Mouse (Mus musculus): ENCODE measurements around the gene Mdga2. TPM values are rescaled to one million over a fixed set of nuclear protein-coding genes. Genes with fewer than 3 reads are reported as not detected.

Mdga2 gene
- total RNA-seq (2022): under 1 TPM; 0.17 to 0.60 (median 0.38) TPM

GRCm38 (mm10) chr12:67222221-67223025 is at the start of gene Mdga2:
Mdga2 (minus strand) TSS chr12:67222549.
- DNase-seq (ENCODE audit: low spot score): no peak

DNA sequence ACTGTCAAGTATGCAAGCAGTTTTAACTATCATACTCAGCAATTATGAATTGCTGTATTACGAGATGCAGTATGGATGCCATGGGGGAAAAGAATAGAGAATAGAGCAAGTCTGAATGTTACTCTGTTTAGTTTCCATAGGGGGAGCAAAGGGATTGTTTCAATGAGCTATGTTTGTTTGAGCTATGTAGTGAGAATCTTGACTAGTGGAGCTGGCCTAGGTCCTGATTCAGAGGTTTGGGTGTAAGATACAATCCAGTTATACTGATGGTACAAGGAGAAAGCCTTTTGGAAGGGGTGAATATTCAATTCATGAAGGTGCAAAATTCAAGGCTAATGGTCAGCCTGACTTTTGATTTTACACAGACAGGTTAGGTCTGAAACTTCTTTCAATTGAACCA is 45.1 kb upstream of the Mdga2 start:
- no peak for DNase-seq (ENCODE audit: low spot score)

- no peak for DNase-seq (ENCODE audit: low spot score)
Measured at GRCm38 (mm10) chr12:67223530-67223929, 1.2 kb upstream of the Mdga2 start.

DNA sequence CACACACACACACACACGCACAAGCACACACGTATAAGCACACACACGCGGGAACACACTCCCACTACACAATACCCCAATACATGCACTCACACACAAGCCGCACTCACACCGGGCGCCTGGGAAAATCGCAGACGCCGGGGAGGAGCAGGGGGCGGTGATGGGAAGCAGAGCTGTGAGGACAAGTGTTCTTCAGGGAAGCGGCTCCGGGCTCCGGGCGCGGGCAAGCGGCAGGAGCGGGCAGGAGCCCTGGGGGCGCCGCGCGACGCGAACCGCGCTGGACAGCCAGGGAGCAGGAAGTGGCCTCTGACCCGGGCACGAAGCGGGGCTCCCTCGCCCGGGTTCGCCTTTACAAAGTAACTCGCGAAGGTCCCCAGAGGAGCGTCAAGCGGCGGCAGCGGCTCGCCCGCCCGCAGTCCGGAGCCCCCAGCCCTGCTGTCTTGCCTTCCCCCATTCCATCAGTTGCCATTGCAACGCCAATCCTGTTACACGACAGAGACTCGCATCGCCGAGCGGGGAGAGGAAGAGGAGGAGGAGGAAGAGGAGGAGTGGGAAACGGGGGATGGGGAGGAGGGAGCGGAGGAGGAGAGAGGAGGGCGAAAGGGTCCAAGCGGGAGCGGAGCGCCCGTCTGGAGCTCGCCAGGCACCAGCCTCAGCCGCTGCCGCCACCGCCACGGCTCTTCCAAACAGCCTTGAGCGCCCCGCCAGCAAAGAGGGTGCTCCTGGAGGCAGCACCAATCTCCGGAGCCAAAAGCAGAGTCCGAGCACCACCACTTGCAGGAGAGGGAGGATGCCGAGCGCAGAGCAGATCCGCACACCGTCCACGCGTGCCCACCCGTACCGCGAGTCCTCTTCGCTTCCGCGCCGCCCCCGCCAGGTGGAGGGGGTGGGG is 774 bp downstream of the Mdga2 start:
- no peak for DNase-seq (ENCODE audit: low spot score)

DNA sequence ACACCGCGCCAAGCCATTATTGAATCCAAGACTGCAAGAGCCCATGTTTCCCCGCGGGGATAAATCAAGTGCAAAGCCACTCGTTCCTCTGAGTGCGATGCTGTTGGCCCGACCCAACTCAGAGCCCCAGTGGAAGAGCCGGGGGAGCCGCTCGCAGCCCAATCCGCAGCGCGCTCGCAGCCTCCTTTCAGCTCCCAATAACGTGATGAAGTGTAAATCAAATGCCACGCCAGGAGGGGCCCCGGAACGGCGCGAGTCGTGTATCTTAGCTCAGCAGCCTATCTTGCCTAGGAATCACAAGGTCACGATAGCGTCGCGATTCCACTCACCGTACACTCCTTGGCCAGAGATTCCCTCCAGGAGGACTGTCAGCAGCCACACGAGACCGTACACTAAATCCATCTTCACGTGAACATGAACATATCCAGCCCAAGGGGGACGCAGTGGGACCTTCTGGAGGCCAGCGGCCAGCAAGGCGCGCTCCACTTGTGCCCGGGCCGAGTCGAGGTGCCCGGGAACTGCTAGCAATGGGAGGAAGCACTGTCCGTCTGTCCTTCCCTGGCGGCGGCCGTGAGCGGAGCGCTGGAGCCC is 1.6 kb downstream of the Mdga2 start:
- DNase-seq (ENCODE audit: low spot score): no peak

DNA sequence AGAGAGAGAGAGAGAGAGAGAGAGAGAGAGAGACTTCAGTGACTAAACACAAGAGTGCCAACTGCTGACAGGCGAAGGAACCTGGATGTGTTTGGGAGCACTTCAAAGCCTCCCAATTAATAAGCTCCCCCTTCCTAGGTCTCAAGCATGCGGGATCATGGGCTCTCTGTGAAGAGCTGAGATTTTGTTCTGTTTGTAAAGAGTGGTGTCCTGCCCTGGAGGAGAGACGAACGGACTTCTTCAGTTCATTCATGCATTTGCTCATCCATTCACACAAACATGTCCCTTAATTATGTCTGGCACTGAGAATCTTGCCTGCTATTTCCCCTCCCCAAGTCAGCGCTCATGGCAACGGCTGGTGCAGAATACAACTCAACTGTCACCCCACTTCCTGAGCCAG is 2.3 kb downstream of the Mdga2 start:
- no peak for DNase-seq (ENCODE audit: low spot score)

- no peak for DNase-seq (ENCODE audit: low spot score)
Measured at GRCm38 (mm10) chr12:67219564-67219963, 2.8 kb downstream of the Mdga2 start.

DNA sequence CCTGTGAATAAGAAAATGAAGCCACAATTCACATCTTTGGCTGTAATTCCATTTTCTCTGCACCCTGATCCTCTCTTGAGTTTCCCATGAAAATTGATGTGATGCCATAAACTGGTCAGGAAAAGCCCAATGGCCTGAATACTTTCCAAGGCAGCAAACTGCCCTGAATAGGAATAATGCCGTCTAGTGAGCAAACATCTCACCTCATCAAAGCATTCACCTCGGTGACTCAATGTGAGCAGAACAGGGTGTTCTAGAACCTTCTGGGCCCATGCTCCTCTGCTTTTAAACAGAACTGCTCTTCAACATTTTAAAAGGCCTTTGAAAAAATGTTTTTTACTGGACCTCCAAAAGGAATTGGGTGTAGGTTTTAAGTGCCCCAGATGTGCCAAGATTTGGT is 9.5 kb downstream of the Mdga2 start:
- DNase-seq (ENCODE audit: low spot score): no peak

DNA sequence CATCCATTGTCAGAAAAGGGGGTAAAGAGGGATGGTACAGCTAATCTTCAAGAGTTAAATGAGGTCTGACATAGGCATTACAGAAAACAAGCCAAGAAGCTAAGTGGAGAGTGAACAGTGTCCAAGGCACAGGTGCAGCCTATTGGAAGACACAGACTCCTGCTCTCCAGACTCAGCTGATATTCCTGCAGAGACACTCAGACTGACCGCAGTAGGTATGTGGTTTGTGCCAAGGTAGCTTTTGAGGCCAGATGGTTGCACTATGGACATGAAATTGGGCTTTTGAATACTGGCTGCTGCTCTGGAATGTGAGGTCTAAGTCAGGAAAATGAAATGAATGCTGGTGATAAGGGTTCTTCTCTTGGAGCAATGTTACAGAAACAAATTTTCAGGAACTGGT is 44.2 kb downstream of the Mdga2 start:
- no peak for DNase-seq (ENCODE audit: low spot score)

DNA sequence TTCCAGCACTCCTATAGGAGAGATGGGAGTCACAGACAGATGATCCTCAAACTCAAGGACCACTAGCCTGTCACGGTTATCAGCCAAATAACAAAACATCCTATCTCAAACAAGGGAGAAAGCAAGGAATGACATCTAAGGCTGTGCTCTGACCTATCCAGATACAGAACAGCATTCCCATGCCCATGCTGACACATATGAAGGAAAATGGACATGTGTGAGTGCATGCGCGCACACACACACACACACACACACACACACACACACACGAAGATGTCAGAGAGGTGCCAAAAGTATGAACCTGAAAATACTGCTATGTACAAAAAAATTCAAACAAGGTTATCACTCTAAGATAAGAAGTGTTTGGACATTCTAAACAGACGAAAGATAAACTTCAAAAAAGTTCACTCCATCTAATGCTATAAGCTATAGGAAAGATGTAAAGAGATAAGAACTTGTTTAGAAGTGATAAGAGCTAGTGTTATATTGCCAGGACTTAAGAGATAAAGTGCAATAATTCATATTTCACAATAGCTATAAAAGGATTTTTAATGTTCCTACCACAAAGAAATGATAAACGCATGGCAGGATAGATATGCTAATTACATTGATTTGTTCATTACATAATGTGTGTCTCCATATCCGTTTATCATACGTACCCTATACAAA is 65.6 kb downstream of the Mdga2 start:
- DNase-seq (ENCODE audit: low spot score): no peak

DNA sequence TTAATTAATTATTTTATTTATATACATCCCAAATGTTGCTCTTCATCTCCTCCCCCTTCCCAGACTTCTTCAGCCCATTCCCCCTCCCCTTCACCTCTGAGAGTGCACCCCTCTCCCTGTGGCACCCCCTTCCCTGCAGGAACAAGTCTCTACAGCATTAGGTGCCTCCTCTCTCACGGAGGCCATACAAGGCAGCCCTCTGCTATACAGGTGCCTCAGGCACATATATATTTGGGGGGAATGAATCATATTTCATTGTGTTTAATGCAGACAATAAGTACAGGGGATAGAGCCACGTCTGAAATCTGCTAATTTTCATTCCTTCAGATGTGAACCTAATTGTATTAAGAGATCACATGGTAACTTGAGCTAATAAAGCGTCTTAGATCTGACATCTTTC is 69.3 kb downstream of the Mdga2 start:
- no peak for DNase-seq (ENCODE audit: low spot score)

- no peak for DNase-seq (ENCODE audit: low spot score)
Measured at GRCm38 (mm10) chr12:67141605-67142004, 80.7 kb downstream of the Mdga2 start.

- no peak for DNase-seq (ENCODE audit: low spot score)
Measured at GRCm38 (mm10) chr12:67140131-67140530, 82.2 kb downstream of the Mdga2 start.

DNA sequence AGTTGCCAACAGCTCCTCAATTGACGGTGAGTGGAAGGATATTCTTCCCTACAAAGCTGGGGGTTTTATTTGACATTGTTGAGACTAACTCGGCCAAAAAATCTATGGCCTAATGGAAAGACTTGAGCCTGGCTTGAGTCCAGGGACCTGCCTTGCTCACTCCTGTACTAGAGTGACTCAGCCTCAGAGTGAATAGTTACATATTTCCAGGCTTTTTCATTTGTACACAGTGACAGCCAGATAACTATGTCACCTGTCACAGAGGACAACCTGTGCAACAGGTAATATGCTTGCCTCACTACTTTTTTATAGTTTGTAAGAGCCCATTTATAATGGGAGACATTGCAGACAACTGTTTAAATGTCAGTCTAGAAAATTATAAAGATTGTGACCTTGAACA is 94.9 kb downstream of the Mdga2 start:
- DNase-seq (ENCODE audit: low spot score): no peak

- DNase-seq (ENCODE audit: low spot score): no peak
Measured at GRCm38 (mm10) chr12:67123874-67124273, 98.5 kb downstream of the Mdga2 start.

DNA sequence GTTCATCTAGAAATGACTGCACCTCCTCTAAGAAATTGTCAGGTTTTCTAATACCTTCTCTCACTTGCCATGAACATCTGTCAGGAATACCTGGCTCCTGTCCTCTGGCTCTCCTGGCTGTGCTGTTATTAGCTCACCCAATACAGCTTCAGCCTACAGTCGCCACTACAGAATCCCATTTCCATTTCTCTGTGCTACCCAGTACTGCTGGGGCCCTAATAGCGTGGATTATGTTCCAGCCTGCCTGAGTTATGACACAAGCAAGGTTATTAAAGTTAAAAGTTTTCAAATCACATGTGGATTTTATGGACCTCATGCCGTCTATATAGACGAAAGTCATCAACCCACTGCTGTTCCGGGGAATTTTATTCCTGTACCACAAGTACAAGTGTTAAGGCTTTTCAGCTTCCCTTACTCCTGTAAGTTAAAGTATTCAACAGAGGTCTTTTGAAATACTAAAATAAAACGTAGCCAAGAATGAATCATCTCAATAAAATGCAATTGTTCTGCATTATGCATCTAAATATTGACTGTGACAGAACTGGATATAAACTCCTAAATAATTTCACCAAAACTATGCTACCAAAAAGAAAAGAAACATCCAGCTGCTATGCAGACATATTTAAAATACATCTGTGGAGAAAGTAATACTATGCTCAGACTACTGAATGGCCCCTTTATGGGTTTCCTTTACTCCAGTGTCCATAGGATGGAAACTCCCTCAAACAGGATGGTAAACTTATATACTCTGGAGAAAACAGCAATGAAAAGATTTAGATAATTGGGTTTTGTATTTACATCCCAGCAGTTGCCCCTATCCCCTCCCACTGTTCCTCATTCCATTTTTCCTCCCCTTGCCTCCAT is 103.5 kb downstream of the Mdga2 start:
- no peak for DNase-seq (ENCODE audit: low spot score)

- no peak for DNase-seq (ENCODE audit: low spot score)
Measured at GRCm38 (mm10) chr12:67104171-67104570, 118.2 kb downstream of the Mdga2 start.

GRCm38 (mm10) chr12:67094414-67094813 is 127.9 kb downstream of the Mdga2 start:
- DNase-seq (ENCODE audit: low spot score): no peak

- DNase-seq (ENCODE audit: low spot score): no peak
Measured at GRCm38 (mm10) chr12:67090420-67090965, 131.9 kb downstream of the Mdga2 start.

All from heart, adult 8-10 months (tissue).